Mouse (Mus musculus) heart, embryonic 10.5 days (tissue): ENCODE measurements around the gene Pknox2. TPM values are rescaled to one million over a fixed set of nuclear protein-coding genes. Genes with fewer than 3 reads are reported as not detected.

Source experiments
- DNase-seq: peaks from one replicate; pipeline ENCODE4 v3.0.0-alpha.2; 2017; ENCODE audit warnings: low spot score
- H3K27ac ChIP-seq: fragments of 300-500 bp; sonication (generic); 2 replicates; pipeline ENCODE4 v1.5.1; 2016; ENCODE audit warnings: mild to moderate bottlenecking
- H3K27me3 ChIP-seq: fragments of 300-500 bp; sonication (generic); 2 replicates; pipeline ENCODE4 v1.6.1; 2016; ENCODE audit warnings: mild to moderate bottlenecking; ENCODE audit not compliant: poor library complexity, insufficient read depth, severe bottlenecking
- H3K36me3 ChIP-seq: fragments of 300-500 bp; sonication (generic); 2 replicates; pipeline ENCODE4 v1.6.1; 2016; ENCODE audit warnings: mild to moderate bottlenecking, moderate library complexity
- H3K4me1 ChIP-seq: fragments of 300-500 bp; sonication (generic); 2 replicates; pipeline ENCODE4 v1.6.1; 2016; ENCODE audit warnings: mild to moderate bottlenecking
- H3K4me3 ChIP-seq: fragments of 300-500 bp; sonication (generic); 2 replicates; pipeline ENCODE4 v1.5.1; 2016; ENCODE audit warnings: mild to moderate bottlenecking, moderate library complexity
- H3K9me3 ChIP-seq: fragments of 300-500 bp; sonication (generic); 2 replicates; pipeline ENCODE4 v1.6.1; 2016; ENCODE audit warnings: mild to moderate bottlenecking, moderate library complexity
- WGBS: fragments of 180-500 bp; shearing (Covaris S2); methylation state at CpG from one replicate; pipeline ENCODE4 v1.1.7; 2016; 5-methylcytosine and 5-hydroxymethylcytosine counted together
- polyA plus RNA-seq: library from polyadenylated mRNA; unstranded; fragments of >200 nt; fragmentation: Nextera tagmentation; extraction: Ambion mirVana; gene quantifications from 2 replicates; pipeline ENCODE4 v1.2.1, GENCODE M21; 2016

The Pknox2 gene
- polyA plus RNA-seq, 1 experiment from 2014 or later = 9.1 TPM

GRCm38 (mm10) chr9:36885237-36885636, 262.0 kb downstream of the Pknox2 start:
- H3K4me1 ChIP-seq = peaks cover 6% of the 10 kb centered on the region; the same call in 1 of the 2 replicates
- no peaks in the 10 kb centered on the region for H3K27me3 ChIP-seq
- no peak overlapping the region for H3K27ac ChIP-seq
- H3K9me3 ChIP-seq = no peaks in the 10 kb centered on the region
- no peak overlapping the region for H3K4me3 ChIP-seq
- H3K36me3 ChIP-seq = no peaks in the 10 kb centered on the region
- whole genome bisulfite sequencing = 65% methylated on average over 3 of the region's 3 CpGs
- no peak for DNase-seq

- Histone ChIP-seq H3K27me3 (no peaks in the 10 kb centered on the region), H3K4me3 (no peak overlapping the region), H3K27ac (no peak overlapping the region), H3K9me3 (no peaks in the 10 kb centered on the region), H3K4me1 (peaks cover 11% of the 10 kb centered on the region; the same call in 1 of the 2 replicates), H3K36me3 (no peaks in the 10 kb centered on the region)
- DNase-seq = no peak
- WGBS = 63% methylated on average over 3 of the region's 3 CpGs
Measured at GRCm38 (mm10) chr9:36883569-36883968, 263.6 kb downstream of the Pknox2 start.

GRCm38 (mm10) chr9:36882034-36882745, 265.0 kb downstream of the Pknox2 start:
- H3K27ac ChIP-seq = no peak overlapping the region
- H3K9me3 ChIP-seq = no peaks in the 10 kb centered on the region
- DNase-seq = no peak
- H3K27me3 ChIP-seq = no peaks in the 10 kb centered on the region
- WGBS = 48% methylated on average over 8 of the region's 8 CpGs
- H3K36me3 ChIP-seq = no peaks in the 10 kb centered on the region
- H3K4me1 ChIP-seq = peaks cover 11% of the 10 kb centered on the region; the same call in 1 of the 2 replicates
- no peak overlapping the region for H3K4me3 ChIP-seq

GRCm38 (mm10) chr9:36881615-36882014, 265.6 kb downstream of the Pknox2 start:
- H3K27ac ChIP-seq = no peak overlapping the region
- no peaks in the 10 kb centered on the region for H3K36me3 ChIP-seq
- no peak overlapping the region for H3K4me3 ChIP-seq
- H3K27me3 ChIP-seq = no peaks in the 10 kb centered on the region
- 72% methylated on average over 5 of the region's 5 CpGs for WGBS
- peaks cover 11% of the 10 kb centered on the region; the same call in 1 of the 2 replicates for H3K4me1 ChIP-seq
- DNase-seq = no peak
- H3K9me3 ChIP-seq = no peaks in the 10 kb centered on the region

GRCm38 (mm10) chr9:36876787-36877186, 270.4 kb downstream of the Pknox2 start:
- H3K9me3 ChIP-seq = no peaks in the 10 kb centered on the region
- DNase-seq = no peak
- H3K27ac ChIP-seq = no peak overlapping the region
- H3K4me1 ChIP-seq = peaks cover 11% of the 10 kb centered on the region; the same call in 1 of the 2 replicates
- no peaks in the 10 kb centered on the region for H3K36me3 ChIP-seq
- no peaks in the 10 kb centered on the region for H3K27me3 ChIP-seq
- no peak overlapping the region for H3K4me3 ChIP-seq

- no peak overlapping the region for H3K27ac ChIP-seq
- H3K9me3 ChIP-seq = no peaks in the 10 kb centered on the region
- WGBS = 81% methylated on average over 5 of the region's 5 CpGs
- H3K27me3 ChIP-seq = no peaks in the 10 kb centered on the region
- DNase-seq = no peak
- H3K4me1 ChIP-seq = peaks cover 11% of the 10 kb centered on the region; the same call in 1 of the 2 replicates
- H3K36me3 ChIP-seq = no peaks in the 10 kb centered on the region
- H3K4me3 ChIP-seq = no peak overlapping the region
Measured at GRCm38 (mm10) chr9:36876313-36876712, 270.9 kb downstream of the Pknox2 start.

GRCm38 (mm10) chr9:36873796-36874195, 273.4 kb downstream of the Pknox2 start:
- H3K4me1 ChIP-seq = no peaks in the 10 kb centered on the region
- 69% methylated on average over 2 of the region's 2 CpGs for WGBS
- H3K36me3 ChIP-seq = no peaks in the 10 kb centered on the region
- no peak overlapping the region for H3K27ac ChIP-seq
- DNase-seq = no peak
- no peaks in the 10 kb centered on the region for H3K27me3 ChIP-seq
- H3K4me3 ChIP-seq = no peak overlapping the region
- no peaks in the 10 kb centered on the region for H3K9me3 ChIP-seq

- Histone ChIP-seq H3K27ac (no peak overlapping the region), H3K27me3 (no peaks in the 10 kb centered on the region), H3K4me3 (no peak overlapping the region), H3K4me1 (no peaks in the 10 kb centered on the region), H3K9me3 (no peaks in the 10 kb centered on the region), H3K36me3 (no peaks in the 10 kb centered on the region)
- 25% methylated on average over 1 of the region's 1 CpGs for WGBS
- no peak for DNase-seq
Measured at GRCm38 (mm10) chr9:36870263-36870662, 276.9 kb downstream of the Pknox2 start.

- WGBS = 72% methylated on average over 6 of the region's 6 CpGs
- H3K9me3 ChIP-seq = no peaks in the 10 kb centered on the region
- no peak overlapping the region for H3K27ac ChIP-seq
- no peaks in the 10 kb centered on the region for H3K4me1 ChIP-seq
- no peak overlapping the region for H3K4me3 ChIP-seq
- no peak for DNase-seq
- H3K27me3 ChIP-seq = no peaks in the 10 kb centered on the region
- H3K36me3 ChIP-seq = no peaks in the 10 kb centered on the region
Measured at GRCm38 (mm10) chr9:36868662-36869061, 278.5 kb downstream of the Pknox2 start.

- WGBS = 62% methylated on average over 4 of the region's 4 CpGs
- H3K36me3 ChIP-seq = no peaks in the 10 kb centered on the region
- DNase-seq = no peak
- H3K9me3 ChIP-seq = no peaks in the 10 kb centered on the region
- H3K27me3 ChIP-seq = no peaks in the 10 kb centered on the region
- no peak overlapping the region for H3K4me3 ChIP-seq
- H3K27ac ChIP-seq = no peak overlapping the region
- no peaks in the 10 kb centered on the region for H3K4me1 ChIP-seq
Measured at GRCm38 (mm10) chr9:36864862-36865813, 282.1 kb downstream of the Pknox2 start.

GRCm38 (mm10) chr9:36863694-36864093, 283.5 kb downstream of the Pknox2 start:
- no peak overlapping the region for H3K4me3 ChIP-seq
- no peaks in the 10 kb centered on the region for H3K9me3 ChIP-seq
- DNase-seq = no peak
- no peaks in the 10 kb centered on the region for H3K4me1 ChIP-seq
- H3K36me3 ChIP-seq = no peaks in the 10 kb centered on the region
- no peaks in the 10 kb centered on the region for H3K27me3 ChIP-seq
- WGBS = 57% methylated on average over 3 of the region's 3 CpGs
- H3K27ac ChIP-seq = no peak overlapping the region

- Histone ChIP-seq H3K4me3 (no peak overlapping the region), H3K9me3 (no peaks in the 10 kb centered on the region), H3K27ac (no peak overlapping the region), H3K4me1 (no peaks in the 10 kb centered on the region), H3K27me3 (no peaks in the 10 kb centered on the region), H3K36me3 (no peaks in the 10 kb centered on the region)
- DNase-seq = no peak
- 68% methylated on average over 2 of the region's 2 CpGs for WGBS
Measured at GRCm38 (mm10) chr9:36862576-36862975, 284.6 kb downstream of the Pknox2 start.

- no peaks in the 10 kb centered on the region for H3K36me3 ChIP-seq
- no peaks in the 10 kb centered on the region for H3K4me1 ChIP-seq
- DNase-seq = no peak
- no peaks in the 10 kb centered on the region for H3K27me3 ChIP-seq
- H3K9me3 ChIP-seq = no peaks in the 10 kb centered on the region
- no peak overlapping the region for H3K27ac ChIP-seq
- WGBS = 31% methylated on average over 4 of the region's 4 CpGs
- H3K4me3 ChIP-seq = no peak overlapping the region
Measured at GRCm38 (mm10) chr9:36858677-36859076, 288.5 kb downstream of the Pknox2 start.
